Mouse (Mus musculus): ENCODE results near the gene C2cd3. TPM values are rescaled to one million over a fixed set of nuclear protein-coding genes. Genes with fewer than 3 reads are reported as not detected.
"Not testable (repeated sequence)": the region's sequence is repeated elsewhere in the genome, so short reads cannot be mapped to it uniquely, and the experiment has no call there.

Gene C2cd3
- total RNA-seq, 2 experiments from 2014 or later: 11.1 to 17.4 TPM

GRCm38 (mm10) chr7:100465656-100466309 is 93.8 kb downstream of the C2cd3 start:
- peak; percentile 33 for ATAC-seq (replicated peaks; ENCODE audit: low FRiP score, poor library complexity, severe bottlenecking)

- ATAC-seq (replicated peaks; ENCODE audit: low FRiP score, poor library complexity, severe bottlenecking): peak; percentile 67
Observed at GRCm38 (mm10) chr7:100466781-100467510, 94.9 kb downstream of the C2cd3 start.

- ATAC-seq (replicated peaks; ENCODE audit: low FRiP score, poor library complexity, severe bottlenecking): no peak
Observed at GRCm38 (mm10) chr7:100468761-100469160, 96.7 kb downstream of the C2cd3 start.

- no peak for ATAC-seq (replicated peaks; ENCODE audit: low FRiP score, poor library complexity, severe bottlenecking)
Observed at GRCm38 (mm10) chr7:100469502-100469901, 97.5 kb downstream of the C2cd3 start.

- no peak for ATAC-seq (replicated peaks; ENCODE audit: low FRiP score, poor library complexity, severe bottlenecking)
Observed at GRCm38 (mm10) chr7:100470796-100471406, 98.9 kb downstream of the C2cd3 start.

- no peak for ATAC-seq (replicated peaks; ENCODE audit: low FRiP score, poor library complexity, severe bottlenecking)
Observed at GRCm38 (mm10) chr7:100471407-100471797, 99.4 kb downstream of the C2cd3 start.

GRCm38 (mm10) chr7:100472777-100473176 is 100.7 kb downstream of the C2cd3 start, which contains the start of gene Ucp3:
Gene Ucp3, plus strand, starts transcription at chr7:100472990.
- ATAC-seq (replicated peaks; ENCODE audit: low FRiP score, poor library complexity, severe bottlenecking): no peak

DNA sequence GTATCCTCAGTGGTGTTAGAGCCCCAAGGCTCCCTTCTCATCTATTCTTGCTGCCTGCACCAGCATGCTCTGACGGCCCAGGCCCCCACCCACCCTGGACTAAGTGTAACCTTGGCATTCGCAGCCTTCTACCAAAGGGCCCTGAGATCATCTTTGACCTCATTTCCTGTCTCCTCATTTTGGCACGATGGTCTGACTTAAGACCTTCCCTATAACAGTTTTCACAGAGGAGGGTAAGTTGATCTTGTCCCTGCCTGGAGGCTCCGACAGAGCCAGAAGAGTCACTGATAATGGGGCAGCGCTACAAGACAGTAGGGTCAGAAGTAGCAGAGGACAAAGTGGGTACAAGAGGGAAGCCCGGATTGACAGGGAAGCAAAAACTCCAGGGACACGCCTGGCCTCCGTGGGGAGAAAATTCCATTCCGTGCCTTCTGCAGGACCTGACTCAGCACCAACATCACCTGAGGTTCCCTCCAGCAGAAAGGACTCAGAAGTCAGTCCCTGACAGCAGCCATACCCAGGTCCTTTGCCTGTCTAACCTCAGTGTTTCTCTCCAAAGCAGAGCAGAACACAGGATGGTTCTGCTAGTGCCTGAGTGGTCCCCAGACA is 101.9 kb downstream of the C2cd3 start:
- ATAC-seq (replicated peaks; ENCODE audit: low FRiP score, poor library complexity, severe bottlenecking): no peak

DNA sequence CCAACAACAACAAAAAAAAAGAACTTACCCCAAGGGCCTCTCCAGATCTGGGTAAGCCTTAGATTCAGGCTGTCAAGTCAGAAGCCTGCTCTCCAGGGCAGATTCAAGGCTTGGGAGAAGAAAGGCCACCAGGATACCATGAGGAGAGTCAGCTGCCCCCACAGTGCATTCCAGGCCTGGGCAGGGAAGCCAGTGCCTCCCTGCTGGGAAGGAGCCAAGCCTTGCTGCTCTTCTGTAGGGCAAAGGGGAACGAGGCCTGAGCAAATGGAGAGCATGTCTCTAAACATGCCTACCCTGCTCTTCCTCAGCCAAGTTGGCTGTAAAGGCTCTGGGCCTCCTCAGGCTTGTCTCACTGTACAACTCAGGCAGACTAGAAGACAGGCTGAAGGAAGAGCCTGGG is 102.6 kb downstream of the C2cd3 start:
- no peak for ATAC-seq (replicated peaks; ENCODE audit: low FRiP score, poor library complexity, severe bottlenecking)

GRCm38 (mm10) chr7:100479100-100479822 is 107.2 kb downstream of the C2cd3 start:
- ATAC-seq (replicated peaks; ENCODE audit: low FRiP score, poor library complexity, severe bottlenecking): no peak

GRCm38 (mm10) chr7:100479823-100480164 is 107.8 kb downstream of the C2cd3 start:
- no peak for ATAC-seq (replicated peaks; ENCODE audit: low FRiP score, poor library complexity, severe bottlenecking)

DNA sequence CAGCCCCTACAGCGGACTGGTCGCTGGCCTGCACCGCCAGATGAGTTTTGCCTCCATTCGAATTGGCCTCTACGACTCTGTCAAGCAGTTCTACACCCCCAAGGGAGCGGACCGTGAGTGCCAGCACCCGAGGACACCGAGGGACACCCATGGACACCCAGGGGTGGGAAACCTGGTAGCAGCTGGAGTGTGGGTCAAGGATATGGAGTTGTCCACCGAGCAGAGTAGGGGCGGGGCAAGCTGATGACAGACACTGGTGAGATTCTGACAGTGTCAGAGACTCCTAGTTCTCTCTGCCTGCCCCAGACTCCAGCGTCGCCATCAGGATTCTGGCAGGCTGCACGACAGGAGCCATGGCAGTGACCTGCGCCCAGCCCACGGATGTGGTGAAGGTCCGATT is 108.1 kb downstream of the C2cd3 start:
- ATAC-seq (replicated peaks; ENCODE audit: low FRiP score, poor library complexity, severe bottlenecking): no peak

DNA sequence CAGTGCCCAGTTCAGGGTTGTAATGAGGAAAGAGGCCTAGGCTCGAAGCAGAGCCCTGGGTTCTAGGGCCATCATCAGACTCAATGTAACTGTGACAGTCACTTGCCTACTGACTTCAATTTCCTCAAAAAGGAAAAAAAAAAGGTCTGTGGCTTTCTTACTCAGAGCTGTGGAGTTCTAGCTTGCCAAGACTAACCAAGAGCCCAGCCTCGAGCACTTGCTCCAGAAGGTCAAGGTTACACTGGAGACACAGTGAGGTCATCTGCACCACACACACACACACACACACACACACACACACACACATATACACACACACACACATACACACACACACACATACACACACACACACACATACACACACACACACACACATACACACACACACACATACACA is 110.0 kb downstream of the C2cd3 start:
- not testable (repeated sequence) for ATAC-seq (replicated peaks; ENCODE audit: low FRiP score, poor library complexity, severe bottlenecking)

DNA sequence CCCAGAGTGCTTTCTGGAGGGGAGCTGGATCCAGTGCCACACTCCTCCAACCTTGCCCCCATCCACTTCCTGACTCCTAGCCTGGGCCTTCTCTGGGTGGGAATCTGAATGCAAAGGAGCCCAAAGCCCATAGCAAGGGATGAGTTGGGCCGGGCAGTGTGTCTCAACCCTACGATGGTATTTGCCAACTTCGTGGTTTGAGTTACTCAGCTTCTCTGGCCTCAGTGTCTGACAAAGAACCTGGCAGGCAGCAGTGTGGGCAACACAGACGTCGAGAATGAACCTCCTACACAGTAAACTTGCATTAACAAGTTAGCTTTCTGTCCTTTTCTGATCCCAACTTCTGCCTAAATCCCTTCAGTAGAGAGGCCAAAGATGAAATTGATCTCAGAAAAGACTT is 112.5 kb downstream of the C2cd3 start:
- ATAC-seq (replicated peaks; ENCODE audit: low FRiP score, poor library complexity, severe bottlenecking): no peak; the same call in 1 of the 2 replicates

DNA sequence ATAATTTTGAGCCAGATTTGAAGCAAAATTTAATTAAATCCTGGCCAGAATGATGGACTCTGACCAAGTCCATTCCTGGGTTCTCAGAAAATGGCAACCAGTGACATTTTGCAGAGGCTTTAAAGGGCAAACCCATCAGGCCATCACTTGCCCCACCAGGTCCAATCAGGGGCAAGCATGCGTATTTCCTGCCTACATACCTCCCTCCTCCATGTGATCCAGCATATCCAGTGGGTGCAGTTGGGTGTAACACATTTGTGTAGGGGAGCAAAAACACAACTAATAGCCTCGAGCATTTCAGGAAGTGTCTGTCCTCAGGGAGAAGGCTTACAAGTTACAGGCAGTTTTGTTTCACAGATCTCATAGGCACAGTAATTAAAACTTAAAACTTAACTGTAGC is 115.3 kb downstream of the C2cd3 start:
- ATAC-seq (replicated peaks; ENCODE audit: low FRiP score, poor library complexity, severe bottlenecking): no peak

GRCm38 (mm10) chr7:100488474-100489048 is 116.5 kb downstream of the C2cd3 start:
- ATAC-seq (replicated peaks; ENCODE audit: low FRiP score, poor library complexity, severe bottlenecking): no peak

DNA sequence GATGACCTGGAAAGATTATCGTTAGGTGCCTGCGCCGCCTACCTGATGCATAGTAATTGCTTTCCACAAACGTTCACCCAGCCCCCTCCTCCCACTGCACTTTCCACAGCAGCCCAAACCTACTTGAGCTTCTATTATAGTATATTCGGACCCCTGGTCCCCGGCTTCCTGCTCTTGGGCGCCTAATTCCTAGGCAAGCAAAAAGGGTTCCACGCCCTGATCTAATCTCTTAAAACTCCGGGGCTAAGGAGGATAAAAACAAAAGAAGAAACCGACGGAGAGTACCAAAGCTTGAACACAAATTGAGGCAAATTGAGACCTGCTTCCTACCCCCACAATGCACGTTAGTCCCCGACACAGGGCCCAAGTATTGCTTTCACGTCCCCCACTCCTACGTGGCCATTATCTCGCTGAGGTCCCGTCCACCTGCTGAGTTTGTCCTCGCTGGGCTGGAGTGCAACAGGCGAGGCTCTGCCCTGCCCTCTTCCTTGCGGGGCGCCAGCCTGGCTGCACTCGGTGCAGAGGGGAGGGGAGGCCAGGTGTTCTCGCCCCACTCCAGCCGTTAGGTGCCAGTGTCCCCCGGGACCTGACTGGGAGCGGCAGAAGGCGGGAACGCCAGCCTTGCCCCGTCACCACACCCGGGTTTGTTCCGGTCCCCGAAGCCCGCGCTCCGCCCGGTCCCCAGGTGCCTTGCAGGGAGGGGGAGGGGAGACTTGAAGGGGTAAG is 120.5 kb downstream of the C2cd3 start:
- peak; percentile 52 for ATAC-seq (replicated peaks; ENCODE audit: low FRiP score, poor library complexity, severe bottlenecking)

DNA sequence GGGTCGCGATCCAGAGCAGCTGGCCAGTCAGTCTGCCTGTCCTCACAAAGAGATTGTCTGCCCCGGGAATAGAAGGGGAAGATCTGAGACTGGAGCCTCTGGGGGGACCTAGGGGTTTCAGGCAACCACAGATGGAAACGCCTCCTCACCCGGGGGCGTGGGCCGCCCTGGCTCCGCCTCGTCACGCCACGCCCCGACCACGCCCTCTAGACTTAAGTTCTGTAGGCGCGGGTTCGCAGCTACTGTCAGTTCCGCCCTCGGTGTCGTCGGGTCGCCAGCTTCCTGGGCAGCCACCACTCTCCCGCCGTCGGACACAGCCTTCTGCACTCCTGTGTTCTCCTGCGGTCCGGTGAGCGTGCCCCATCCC is 121.1 kb downstream of the C2cd3 start, which contains the start of gene Ucp2:
TSS of gene Ucp2 (plus strand) at position 221 of the 367 bp plus-strand sequence.
- peak; percentile 70 for ATAC-seq (replicated peaks; ENCODE audit: low FRiP score, poor library complexity, severe bottlenecking)
